Mouse (Mus musculus) midbrain, embryonic 11.5 days (tissue): Measurements from ENCODE around the gene Cacna1c. TPM values are rescaled to one million over a fixed set of nuclear protein-coding genes. Genes with fewer than 3 reads are reported as not detected.

Experiments used
- ATAC-seq: fragments of 200-750 bp; cut with Nextera tagmentation; 2 replicates; pipeline ENCODE4 v1.8.0; 2017; ENCODE audit warnings: moderate TSS enrichment, moderate library complexity; ENCODE audit not compliant: low FRiP score
- DNase-seq: peaks from one replicate; pipeline ENCODE4 v3.0.0; 2015; ENCODE audit warnings: low spot score; ENCODE audit errors: missing footprints
- H3K27ac ChIP-seq: fragments of 300-500 bp; sonication (generic); 2 replicates; pipeline ENCODE4 v1.5.1; 2014; ENCODE audit warnings: low read depth, low read length
- H3K27me3 ChIP-seq: fragments of 300-500 bp; sonication (generic); 2 replicates; pipeline ENCODE4 v1.6.1; 2014; ENCODE audit warnings: mild to moderate bottlenecking, low read length, moderate library complexity, mixed read lengths; ENCODE audit not compliant: control insufficient read depth, insufficient read depth
- H3K36me3 ChIP-seq: fragments of 300-500 bp; sonication (generic); 2 replicates; pipeline ENCODE4 v1.6.1; 2014; ENCODE audit warnings: mild to moderate bottlenecking, low read length, moderate library complexity, mixed read lengths; ENCODE audit not compliant: control insufficient read depth, insufficient read depth
- H3K4me1 ChIP-seq: fragments of 300-500 bp; sonication (generic); 2 replicates; pipeline ENCODE4 v1.6.1; 2014; ENCODE audit warnings: low read length; ENCODE audit not compliant: control insufficient read depth, insufficient read depth
- H3K4me2 ChIP-seq: fragments of 300-500 bp; sonication (generic); 2 replicates; pipeline ENCODE4 v1.6.1; 2014; ENCODE audit warnings: mild to moderate bottlenecking, moderate library complexity
- H3K4me3 ChIP-seq: fragments of 300-500 bp; sonication (generic); 2 replicates; pipeline ENCODE4 v1.5.1; 2014; ENCODE audit warnings: low read depth, low read length
- H3K9ac ChIP-seq: fragments of 300-500 bp; sonication (generic); 2 replicates; pipeline ENCODE4 v1.6.1; 2014; ENCODE audit warnings: low read length
- H3K9me3 ChIP-seq: fragments of 300-500 bp; sonication (generic); 2 replicates; pipeline ENCODE4 v1.6.1; 2016; ENCODE audit warnings: low read length; ENCODE audit not compliant: control insufficient read depth
- WGBS: fragments of 180-500 bp; shearing (Covaris S2); extraction: QIAGEN DNeasy Blood & Tissue Kit; methylation state at CpG from one replicate; pipeline ENCODE4 v1.1.7; 2014; 5-methylcytosine and 5-hydroxymethylcytosine counted together
- polyA plus RNA-seq: library from polyadenylated mRNA; unstranded; fragments of >200 nt; fragmentation: Nextera tagmentation; extraction: Ambion mirVana; gene quantifications from 2 replicates; pipeline ENCODE4 v1.2.1, GENCODE M21; 2014

The Cacna1c gene
- polyA plus RNA-seq, 1 experiment from 2014 or later = 2.1 TPM

GRCm38 (mm10) chr6:118771121-118771520 lies 425.1 kb downstream of the Cacna1c start:
- no peaks in the 10 kb centered on the region for H3K36me3 ChIP-seq
- no peaks in the 10 kb centered on the region for H3K4me1 ChIP-seq
- no peak overlapping the region for H3K9ac ChIP-seq
- H3K27ac ChIP-seq = no peak overlapping the region
- H3K27me3 ChIP-seq = no peaks in the 10 kb centered on the region
- H3K4me2 ChIP-seq = no peak overlapping the region
- ATAC-seq (no peak), DNase-seq (no peak)
- WGBS = 97% methylated on average over 4 of the region's 4 CpGs
- no peaks in the 10 kb centered on the region for H3K9me3 ChIP-seq
- no peak overlapping the region for H3K4me3 ChIP-seq

GRCm38 (mm10) chr6:118770396-118770795 lies 425.8 kb downstream of the Cacna1c start:
- Histone ChIP-seq H3K4me2 (no peak overlapping the region), H3K4me1 (no peaks in the 10 kb centered on the region), H3K9ac (no peak overlapping the region), H3K27me3 (no peaks in the 10 kb centered on the region), H3K9me3 (no peaks in the 10 kb centered on the region), H3K4me3 (no peak overlapping the region), H3K36me3 (no peaks in the 10 kb centered on the region), H3K27ac (no peak overlapping the region)
- 84% methylated on average over 6 of the region's 6 CpGs for WGBS
- ATAC-seq (no peak), DNase-seq (no peak)

GRCm38 (mm10) chr6:118769792-118770191 lies 426.4 kb downstream of the Cacna1c start:
- ATAC-seq (no peak), DNase-seq (no peak)
- WGBS = 94% methylated on average over 8 of the region's 8 CpGs
- Histone ChIP-seq H3K9ac (no peak overlapping the region), H3K4me2 (no peak overlapping the region), H3K4me1 (no peaks in the 10 kb centered on the region), H3K36me3 (no peaks in the 10 kb centered on the region), H3K27ac (no peak overlapping the region), H3K4me3 (no peak overlapping the region), H3K9me3 (no peaks in the 10 kb centered on the region), H3K27me3 (no peaks in the 10 kb centered on the region)

DNA sequence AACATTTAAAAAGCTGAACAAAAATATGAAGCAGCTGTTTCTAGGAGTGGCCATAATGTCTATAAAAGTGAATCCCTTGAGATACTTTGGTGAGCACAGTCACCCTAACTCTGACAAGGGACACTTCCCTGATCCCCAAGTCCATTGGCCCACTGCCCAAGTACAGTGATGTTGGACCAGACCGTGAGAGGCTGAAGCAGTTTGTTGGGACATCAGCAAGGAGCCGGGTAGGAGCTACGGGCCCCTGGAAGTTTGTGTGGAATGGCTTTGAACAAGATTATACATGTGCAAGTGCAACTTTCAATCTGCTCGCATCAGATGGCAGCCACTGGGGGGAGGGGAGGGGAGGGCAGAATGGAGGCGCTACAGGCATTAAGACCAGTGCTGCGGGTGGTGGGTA lies 428.5 kb downstream of the Cacna1c start:
- no peaks in the 10 kb centered on the region for H3K4me1 ChIP-seq
- no peaks in the 10 kb centered on the region for H3K36me3 ChIP-seq
- no peaks in the 10 kb centered on the region for H3K9me3 ChIP-seq
- H3K4me2 ChIP-seq = no peak overlapping the region
- no peak for DNase-seq
- no peak overlapping the region for H3K4me3 ChIP-seq
- ATAC-seq = no peak
- no peaks in the 10 kb centered on the region for H3K27me3 ChIP-seq
- WGBS = 79% methylated on average over 6 of the region's 6 CpGs
- no peak overlapping the region for H3K9ac ChIP-seq
- H3K27ac ChIP-seq = no peak overlapping the region

DNA sequence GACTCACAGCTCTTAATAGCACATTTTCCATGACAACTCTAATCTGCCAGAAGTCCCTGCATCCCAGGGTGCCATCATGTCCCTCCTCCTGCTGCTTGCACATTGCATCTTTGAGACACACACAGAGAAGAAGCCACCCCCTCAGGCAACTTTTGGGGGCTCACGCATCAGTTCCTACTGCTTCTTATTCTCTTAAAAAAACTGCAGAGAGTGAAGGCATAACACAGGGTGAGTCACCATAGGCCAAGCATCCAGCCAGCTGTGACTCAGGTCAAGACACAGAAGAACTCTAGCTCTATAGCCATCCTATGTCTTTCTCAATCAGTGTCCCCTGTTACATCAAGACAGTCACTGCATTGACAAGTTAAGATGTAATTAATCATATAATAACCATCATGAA lies 431.0 kb downstream of the Cacna1c start:
- H3K36me3 ChIP-seq = no peaks in the 10 kb centered on the region
- no peak overlapping the region for H3K4me2 ChIP-seq
- H3K9me3 ChIP-seq = no peaks in the 10 kb centered on the region
- DNase-seq (no peak), ATAC-seq (no peak)
- WGBS = 89% methylated on average over 1 of the region's 1 CpGs
- H3K27me3 ChIP-seq = no peaks in the 10 kb centered on the region
- no peak overlapping the region for H3K27ac ChIP-seq
- no peak overlapping the region for H3K4me3 ChIP-seq
- no peaks in the 10 kb centered on the region for H3K4me1 ChIP-seq
- no peak overlapping the region for H3K9ac ChIP-seq

- H3K27me3 ChIP-seq = no peaks in the 10 kb centered on the region
- ATAC-seq = no peak
These were observed 437.2 kb downstream of the Cacna1c start for GRCm38 (mm10) chr6:118759015-118759414.

GRCm38 (mm10) chr6:118758290-118758907 lies 437.8 kb downstream of the Cacna1c start:
- Histone ChIP-seq H3K4me3 (no peak overlapping the region), H3K9ac (no peak overlapping the region), H3K4me1 (no peaks in the 10 kb centered on the region), H3K4me2 (no peak overlapping the region), H3K36me3 (no peaks in the 10 kb centered on the region), H3K9me3 (no peaks in the 10 kb centered on the region), H3K27me3 (no peaks in the 10 kb centered on the region), H3K27ac (no peak overlapping the region)
- 84% methylated on average over 7 of the region's 7 CpGs for whole genome bisulfite sequencing
- DNase-seq (no peak), ATAC-seq (no peak)

More at GRCm38 (mm10) chr6:118759015-118759414, 437.2 kb downstream of the Cacna1c start:
- peak; percentile 41 for DNase-seq
- WGBS = 93% methylated on average over 5 of the region's 5 CpGs
- H3K4me1 ChIP-seq = no peaks in the 10 kb centered on the region
- H3K4me2 ChIP-seq = no peak overlapping the region
- H3K36me3 ChIP-seq = no peaks in the 10 kb centered on the region
- no peak overlapping the region for H3K27ac ChIP-seq
- no peak overlapping the region for H3K4me3 ChIP-seq
- H3K9ac ChIP-seq = no peak overlapping the region
- no peaks in the 10 kb centered on the region for H3K9me3 ChIP-seq

- Histone ChIP-seq H3K36me3 (no peaks in the 10 kb centered on the region), H3K9me3 (no peaks in the 10 kb centered on the region), H3K9ac (no peak overlapping the region), H3K4me2 (no peak overlapping the region), H3K27me3 (no peaks in the 10 kb centered on the region), H3K4me1 (no peaks in the 10 kb centered on the region), H3K4me3 (no peak overlapping the region), H3K27ac (no peak overlapping the region)
- 89% methylated on average over 12 of the region's 12 CpGs for WGBS
- ATAC-seq (no peak), DNase-seq (no peak)
These were observed 438.5 kb downstream of the Cacna1c start for GRCm38 (mm10) chr6:118757533-118758289.

DNA sequence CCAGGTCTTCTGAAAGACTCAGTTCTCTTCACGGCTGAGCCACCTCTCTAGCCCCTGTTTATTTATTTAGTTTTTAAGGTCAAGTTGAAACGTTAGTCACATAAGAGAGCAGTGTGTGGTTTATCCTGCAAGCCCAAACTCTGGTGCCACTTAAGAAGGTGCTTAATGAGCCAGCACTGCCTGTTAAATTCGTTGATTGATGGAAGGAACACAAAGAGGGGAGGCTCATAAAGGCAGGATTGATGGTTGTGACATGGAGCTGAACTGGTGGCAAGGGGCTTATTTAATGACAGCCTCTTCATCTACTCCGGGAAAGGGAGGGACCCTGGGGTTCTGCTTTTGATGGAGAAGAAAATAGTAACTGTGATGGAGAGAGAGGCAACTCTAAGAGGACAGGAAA lies 439.7 kb downstream of the Cacna1c start:
- ATAC-seq (no peak), DNase-seq (no peak)
- Histone ChIP-seq H3K4me2 (no peak overlapping the region), H3K27ac (no peak overlapping the region), H3K36me3 (no peaks in the 10 kb centered on the region), H3K4me1 (no peaks in the 10 kb centered on the region), H3K27me3 (no peaks in the 10 kb centered on the region), H3K4me3 (no peak overlapping the region), H3K9me3 (no peaks in the 10 kb centered on the region), H3K9ac (no peak overlapping the region)
- WGBS = 74% methylated on average over 4 of the region's 4 CpGs
